Mouse (Mus musculus) ES-Bruce4 (cell line): Measurements from ENCODE around the gene Fam193b. TPM values are rescaled to one million over a fixed set of nuclear protein-coding genes. Genes with fewer than 3 reads are reported as not detected.

Experiments used
- H3K27ac ChIP-seq: 2 replicates; pipeline ENCODE4 v1.5.1; 2012; ENCODE audit warnings: low read length, inconsistent platforms; ENCODE audit not compliant: insufficient read depth
- H3K27me3 ChIP-seq: 2 replicates; pipeline ENCODE4 v1.6.1; 2012; ENCODE audit warnings: mild to moderate bottlenecking, low read length, inconsistent platforms; ENCODE audit not compliant: control insufficient read depth, poor library complexity, insufficient read depth, severe bottlenecking
- H3K36me3 ChIP-seq: 2 replicates; pipeline ENCODE4 v1.6.1; 2012; ENCODE audit warnings: inconsistent platforms, mild to moderate bottlenecking, low read length, moderate library complexity; ENCODE audit not compliant: control insufficient read depth, poor library complexity, insufficient read depth, severe bottlenecking
- H3K4me1 ChIP-seq: one replicate; pipeline ENCODE4 v1.8.1; 2011; ENCODE audit warnings: low read length; ENCODE audit not compliant: control insufficient read depth, insufficient read depth
- H3K4me3 ChIP-seq: 2 replicates; pipeline ENCODE4 v1.5.1; 2011; ENCODE audit warnings: low read depth, mild to moderate bottlenecking, low read length
- H3K9ac ChIP-seq: 2 replicates; pipeline ENCODE4 v1.6.1; 2012; ENCODE audit warnings: low read depth, mild to moderate bottlenecking, inconsistent platforms; ENCODE audit not compliant: poor library complexity, severe bottlenecking
- H3K9me3 ChIP-seq: replicated peaks from 2 replicates; pipeline ENCODE4 v1.6.1; 2012; ENCODE audit warnings: mild to moderate bottlenecking, low read length, inconsistent platforms; ENCODE audit not compliant: control insufficient read depth, poor library complexity, insufficient read depth, severe bottlenecking
- CTCF ChIP-seq: IDR thresholded peaks from one replicate; pipeline ENCODE4 v1.8.1; 2011; ENCODE audit warnings: low read depth, low read length
- EP300 ChIP-seq: IDR thresholded peaks from 2 replicates; pipeline ENCODE4 v1.6.1; 2011; ENCODE audit warnings: low read depth, low read length; ENCODE audit not compliant: insufficient read depth
- POLR2A ChIP-seq: IDR thresholded peaks from one replicate; pipeline ENCODE4 v1.8.1; 2011; ENCODE audit warnings: low read length; ENCODE audit not compliant: insufficient read depth
- polyA plus RNA-seq: library from polyadenylated mRNA; stranded (reverse); fragments of >200 nt; gene quantifications from 2 replicates; pipeline ENCODE4 v1.2.4, GENCODE M21; 2011; ENCODE audit warnings: low read depth; ENCODE audit not compliant: missing spikeins, insufficient read depth, insufficient read length

Fam193b gene
- polyA plus RNA-seq, 1 experiment = 41.8 TPM

- Histone ChIP-seq H3K4me3 (peak within 1 kb of the TSS; percentile 83), H3K27me3 (no peaks in the 10 kb centered on the region), H3K4me1 (no peaks in the 10 kb centered on the region), H3K27ac (no peak within 1 kb of the TSS), H3K36me3 (peaks cover 27% of the 10 kb centered on the region), H3K9me3 (no peaks in the 10 kb centered on the region), H3K9ac (peak within 1 kb of the TSS; percentile 48)
- 0 out of 2 replicates have a peak, but pooled peaks have one; percentile 8 for TF ChIP-seq EP300
- TF ChIP-seq POLR2A = no peak
- TF ChIP-seq CTCF = peak; percentile 88
Observed at GRCm38 (mm10) chr13:55536194-55537175, 34.4 kb downstream of the Fam193b start, which contains the start of gene Ddx41. TSS of gene Ddx41 (minus strand) at chr13:55536658.

DNA sequence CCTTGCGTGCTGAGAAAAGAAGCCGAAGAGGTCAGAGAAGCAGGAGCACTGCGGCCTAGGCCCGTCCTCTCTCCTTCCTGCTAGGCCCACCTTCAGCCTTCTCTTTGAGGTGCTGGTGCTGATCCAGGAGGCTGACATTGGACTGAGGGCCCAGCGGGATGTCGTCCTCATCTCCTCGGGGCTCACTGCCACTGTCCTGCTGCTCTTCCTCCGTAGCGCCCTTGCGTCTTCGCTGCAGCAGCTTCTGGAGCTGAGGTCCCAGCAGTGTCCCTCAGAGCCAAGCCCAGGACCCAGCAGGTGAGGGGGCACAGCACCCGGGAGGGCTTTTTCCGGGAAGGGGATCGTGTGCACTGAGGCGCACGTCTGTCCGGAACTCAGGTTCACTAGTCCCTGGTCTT lies 35.1 kb downstream of the Fam193b start:
- Histone ChIP-seq H3K4me1 (no peaks in the 10 kb centered on the region), H3K27ac (no peak overlapping the region), H3K4me3 (peak overlapping the region; percentile 83), H3K27me3 (no peaks in the 10 kb centered on the region), H3K36me3 (peaks cover 27% of the 10 kb centered on the region), H3K9ac (peak overlapping the region; percentile 48), H3K9me3 (no peaks in the 10 kb centered on the region)
- TF ChIP-seq EP300 = no peak
- TF ChIP-seq POLR2A = no peak
- no peak for TF ChIP-seq CTCF

DNA sequence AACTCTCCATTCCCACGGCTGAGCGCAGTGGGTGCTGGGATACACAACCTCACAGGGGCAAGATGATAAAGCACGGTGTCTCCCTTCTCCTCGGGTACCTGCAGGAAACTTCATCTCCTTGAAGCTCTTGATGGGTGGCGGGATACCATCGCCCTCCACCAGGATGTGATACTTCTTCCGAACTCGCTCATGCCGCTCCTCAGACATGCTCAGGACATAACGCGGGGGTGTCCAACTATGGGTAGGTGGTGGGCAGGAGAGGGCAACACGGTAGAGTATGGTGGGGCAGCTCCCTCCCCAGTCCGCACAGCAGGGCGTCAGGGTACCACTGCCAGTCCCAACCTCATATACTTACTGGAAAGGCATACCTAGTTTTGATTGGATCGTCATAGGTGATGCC lies 35.7 kb downstream of the Fam193b start:
- H3K9me3 ChIP-seq = no peaks in the 10 kb centered on the region
- H3K27me3 ChIP-seq = no peaks in the 10 kb centered on the region
- H3K4me3 ChIP-seq = peak overlapping the region; percentile 83; the same call in 1 of the 2 replicates
- no peaks in the 10 kb centered on the region for H3K4me1 ChIP-seq
- peaks cover 30% of the 10 kb centered on the region for H3K36me3 ChIP-seq
- H3K9ac ChIP-seq = no peak overlapping the region
- H3K27ac ChIP-seq = no peak overlapping the region
- TF ChIP-seq EP300 (no peak), POLR2A (no peak), CTCF (no peak)

- H3K36me3 ChIP-seq = peaks cover 27% of the 10 kb centered on the region
- no peaks in the 10 kb centered on the region for H3K4me1 ChIP-seq
- no peaks in the 10 kb centered on the region for H3K9me3 ChIP-seq
- H3K27me3 ChIP-seq = no peaks in the 10 kb centered on the region
- H3K27ac ChIP-seq = no peak within 1 kb of the TSS
- TF ChIP-seq EP300 = no peak
- no peak for TF ChIP-seq CTCF
- TF ChIP-seq POLR2A = no peak
- H3K4me3 ChIP-seq = no peak within 1 kb of the TSS
- no peak within 1 kb of the TSS for H3K9ac ChIP-seq
Observed at GRCm38 (mm10) chr13:55529198-55529915, 41.6 kb downstream of the Fam193b start, which contains the start of gene Dok3. TSS of gene Dok3 (minus strand) at chr13:55529296.

DNA sequence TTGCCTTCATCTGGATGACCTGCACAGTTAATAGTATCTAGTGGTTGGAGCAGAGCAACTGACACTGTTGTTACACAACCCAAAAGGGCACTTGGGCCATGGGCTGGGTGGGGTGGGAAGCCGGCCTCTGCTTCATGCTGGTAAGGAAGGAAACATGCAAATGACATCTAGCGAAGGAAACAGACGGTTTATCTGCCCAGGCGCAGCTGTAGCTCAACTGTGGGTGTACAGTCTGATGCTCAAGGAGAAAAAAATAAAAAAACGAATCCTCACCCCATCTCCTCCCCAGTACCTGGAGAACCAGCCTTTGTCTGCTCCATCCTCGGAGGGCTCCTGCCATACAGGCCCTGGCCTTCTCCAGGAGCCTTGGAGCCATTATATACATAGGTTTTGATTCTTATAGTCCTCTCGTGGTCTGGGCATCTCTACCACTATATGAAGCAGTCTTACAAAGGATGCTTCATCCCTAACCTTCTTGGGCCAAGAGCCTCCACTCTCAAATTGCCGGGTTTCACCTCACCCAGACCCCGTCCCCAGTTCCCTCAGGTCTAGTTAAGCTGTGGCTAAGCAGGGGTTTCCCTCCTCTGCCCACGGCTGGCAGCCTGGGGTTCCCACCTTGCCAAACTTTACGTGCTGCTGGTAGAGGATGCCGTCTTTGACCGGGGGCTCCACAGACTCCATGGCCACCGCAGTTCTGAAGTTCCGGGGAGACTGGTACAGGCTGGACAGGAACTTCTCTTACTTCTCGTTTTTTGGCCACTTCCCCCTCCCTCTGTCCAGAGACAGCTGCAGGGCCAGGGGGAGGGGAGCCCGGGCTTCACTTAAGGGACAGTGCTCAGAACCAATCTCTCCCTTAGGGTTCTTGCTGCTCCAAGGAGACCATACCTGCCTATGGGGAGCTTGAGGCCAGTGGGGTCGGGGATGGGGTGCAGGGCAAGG lies 42.8 kb downstream of the Fam193b start:
- Histone ChIP-seq H3K9me3 (no peaks in the 10 kb centered on the region), H3K4me3 (no peak overlapping the region), H3K9ac (no peak overlapping the region), H3K4me1 (no peaks in the 10 kb centered on the region), H3K27me3 (no peaks in the 10 kb centered on the region), H3K36me3 (peaks cover 20% of the 10 kb centered on the region), H3K27ac (no peak overlapping the region)
- TF ChIP-seq EP300 (no peak), POLR2A (no peak), CTCF (no peak)
